Comparison of ENCODE assay signal across 32 mouse cellular contexts in the genomic region with DNA sequence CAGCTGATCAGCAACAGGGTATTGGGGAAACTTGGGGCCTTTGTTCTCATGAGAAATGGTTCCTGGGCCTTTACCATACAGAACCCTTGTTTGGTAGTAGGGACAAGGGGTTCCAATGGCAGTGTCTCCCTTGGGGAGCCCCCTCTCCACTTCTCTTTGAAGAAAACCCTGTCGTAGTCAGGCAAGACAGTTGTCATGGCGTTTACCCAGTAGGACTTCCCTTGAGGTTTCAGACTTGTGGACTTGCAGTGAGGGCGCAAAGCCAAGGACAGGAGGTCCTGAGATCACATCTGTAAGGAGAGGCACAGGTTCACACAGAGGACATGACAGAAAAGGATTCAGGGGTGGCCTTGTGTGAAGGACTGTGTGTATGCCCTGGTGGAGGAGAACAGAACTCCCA. TPM values are rescaled to one million over a fixed set of nuclear protein-coding genes. Genes with fewer than 3 reads are reported as not detected.
DNase-seq lines count a peak whose midpoint lies in the region; ATAC-seq and TF ChIP-seq lines count a peak whose summit lies in the region.
"Had no signal": no experiment of that assay in that cellular context is flagged by ENCODE, and none has a peak within 500 bp of the region (broad histone marks: within the 10 kb centered on the region; RNA-seq: fewer than 3 reads in every experiment).

No protein-coding gene starts in this region.

- H3K9me3 ChIP-seq in hindbrain, embryonic 10.5 days, result no peaks in the 10 kb centered on the region
- no peaks in the 10 kb centered on the region for H3K9me3 ChIP-seq in hindbrain, postnatal 0 days (ENCODE audit: low read length)
- no peaks in the 10 kb centered on the region; the same call in 1 of the 2 replicates for H3K9me3 ChIP-seq in heart, embryonic 10.5 days
- H3K9me3 ChIP-seq: embryonic facial prominence, embryonic 10.5 days; forebrain, embryonic 15.5 days; intestine, embryonic 15.5 days; midbrain, embryonic 15.5 days had no signal

- no peaks in the 10 kb centered on the region for H3K36me3 ChIP-seq in hindbrain, embryonic 10.5 days
- H3K36me3 ChIP-seq in hindbrain, postnatal 0 days (ENCODE audit: insufficient read depth, low read length), result no peaks in the 10 kb centered on the region
- no peaks in the 10 kb centered on the region for H3K36me3 ChIP-seq in heart, embryonic 10.5 days
- H3K36me3 ChIP-seq: embryonic facial prominence, embryonic 10.5 days; forebrain, embryonic 15.5 days; intestine, embryonic 15.5 days; midbrain, embryonic 15.5 days had no signal

- H3K4me3 ChIP-seq in hindbrain, embryonic 10.5 days, result no peak overlapping the region
- H3K4me3 ChIP-seq in hindbrain, postnatal 0 days (ENCODE audit: low read length), result no peak overlapping the region
- H3K4me3 ChIP-seq in heart, embryonic 10.5 days, result no peak overlapping the region
- H3K4me3 ChIP-seq: embryonic facial prominence, embryonic 10.5 days; intestine, embryonic 15.5 days; layer of hippocampus, adult 2 months; midbrain, embryonic 15.5 days; myocyte had no signal

- no peak overlapping the region for H3K4me2 ChIP-seq in hindbrain, postnatal 0 days (ENCODE audit: low read depth, low read length)

- H3K27me3 ChIP-seq in hindbrain, embryonic 10.5 days (ENCODE audit: insufficient read depth, poor library complexity, severe bottlenecking), result peaks cover 34% of the 10 kb centered on the region
- H3K27me3 ChIP-seq in hindbrain, postnatal 0 days (ENCODE audit: insufficient read depth, low read length), result no peaks in the 10 kb centered on the region
- peaks cover 39% of the 10 kb centered on the region for H3K27me3 ChIP-seq in heart, embryonic 10.5 days (ENCODE audit: insufficient read depth, poor library complexity, severe bottlenecking)
- H3K27me3 ChIP-seq: forebrain, embryonic 15.5 days had no signal

- no peak overlapping the region for H3K9ac ChIP-seq in hindbrain, postnatal 0 days (replicated peaks; ENCODE audit: low read length)
- H3K9ac ChIP-seq: intestine, embryonic 15.5 days; midbrain, embryonic 15.5 days had no signal

- no peak for ATAC-seq in hindbrain, postnatal 0 days

- H3K4me1 ChIP-seq in hindbrain, embryonic 10.5 days (replicated peaks), result peaks cover 20% of the 10 kb centered on the region
- H3K4me1 ChIP-seq in hindbrain, postnatal 0 days (ENCODE audit: insufficient read depth, low read length), result no peaks in the 10 kb centered on the region
- H3K4me1 ChIP-seq in heart, embryonic 10.5 days, result peaks cover 9% of the 10 kb centered on the region

- TF ChIP-seq CTCF in hindbrain, postnatal 0 days (IDR thresholded peaks at IDR 0.05; ENCODE audit: low read depth), result no peak

- DNase-seq in adrenal gland, postnatal 10 days, result peak; percentile 14
- DNase-seq in adrenal gland, postnatal 36 days, result no peak
- no peak for DNase-seq in hindbrain, embryonic 10.5 days (ENCODE audit: low spot score)
- DNase-seq in hindbrain, postnatal 0 days (ENCODE audit: low spot score), result no peak
- peak; percentile 12 for DNase-seq in retina, postnatal 1 day
- no peak for DNase-seq in retina, embryonic 14.5 days (ENCODE audit: low spot score)
- peak; percentile 20 for DNase-seq in testis, postnatal 14 days (ENCODE audit: low spot score)
- DNase-seq in heart, embryonic 10.5 days (ENCODE audit: low spot score), result no peak
- DNase-seq: cerebellum, adult 9-10 months; gastrocnemius, postnatal 14 days; heart, postnatal 4 days; kidney, postnatal 25 days; lung, postnatal 4 days; right cerebral cortex, adult 18-20 months; right cerebral cortex, postnatal 4 days had no signal

- H3K27ac ChIP-seq in hindbrain, embryonic 10.5 days, result peak overlapping the region; percentile 8; the same call in 1 of the 2 replicates
- H3K27ac ChIP-seq in hindbrain, postnatal 0 days, result no peak overlapping the region
- no peak overlapping the region for H3K27ac ChIP-seq in heart, embryonic 10.5 days
- H3K27ac ChIP-seq: embryonic facial prominence, embryonic 10.5 days; intestine, embryonic 15.5 days; layer of hippocampus, adult 2 months had no signal

- WGBS in hindbrain, embryonic 10.5 days, result 68% methylated on average over 3 of the region's 3 CpGs
- WGBS in hindbrain, postnatal 0 days, result 50% methylated on average over 3 of the region's 3 CpGs
- WGBS in heart, embryonic 10.5 days, result 69% methylated on average over 3 of the region's 3 CpGs

RNA-seq across cellular contexts. Expression of gene Neu3, which starts 31.7 kb away (rescaled TPM):
- total RNA-seq in adrenal gland, postnatal 10 days (2021), result 1 to 10 TPM; 3.0 to 3.7 TPM
- total RNA-seq in adrenal gland, postnatal 36 days (2021), result 1 to 10 TPM; 2.3 to 2.4 TPM
- polyA plus RNA-seq in hindbrain, embryonic 10.5 days (2016; fragmentation: Nextera tagmentation; extraction: Ambion mirVana), result 1.9 and 2.1 TPM in 2 replicates
- 1.3 and 2.1 TPM in 2 replicates for total RNA-seq in hindbrain, postnatal 0 days (2014; rRNA removed)
- polyA plus RNA-seq in hindbrain, postnatal 0 days (2015; fragmentation: Nextera tagmentation; extraction: Ambion mirVana), result 1.6 and 2.1 TPM in 2 replicates
- 3.1 and 3.3 TPM in 2 replicates for polyA plus RNA-seq in heart, embryonic 10.5 days (2016; fragmentation: Nextera tagmentation; extraction: Ambion mirVana)

RNA-seq across cellular contexts. Expression of gene Olfr521, which starts 33.2 kb away (rescaled TPM):
- not detected for total RNA-seq in adrenal gland, postnatal 10 days (2021)
- not detected for total RNA-seq in adrenal gland, postnatal 36 days (2021)
- not detected in 2 replicates for polyA plus RNA-seq in hindbrain, embryonic 10.5 days (2016; fragmentation: Nextera tagmentation; extraction: Ambion mirVana)
- total RNA-seq in hindbrain, postnatal 0 days (2014; rRNA removed), result not detected in 2 replicates
- polyA plus RNA-seq in hindbrain, postnatal 0 days (2015; fragmentation: Nextera tagmentation; extraction: Ambion mirVana), result not detected in 2 replicates
- not detected in 2 replicates for polyA plus RNA-seq in heart, embryonic 10.5 days (2016; fragmentation: Nextera tagmentation; extraction: Ambion mirVana)
- total RNA-seq: gastrocnemius, postnatal 14 days; heart, adult 8-10 months; heart, postnatal 4 days; layer of hippocampus, adult 2 months; layer of hippocampus, postnatal 25 days; liver, adult 2 months; megakaryocyte-erythroid progenitor cell, adult 5-6 weeks had no signal
- polyA plus RNA-seq: cortical plate, adult 2 months; embryonic facial prominence, embryonic 10.5 days; forebrain, embryonic 15.5 days; heart, embryonic 16.5 days; intestine, embryonic 15.5 days; kidney, embryonic 14.5 days; limb, embryonic 11.5 days; liver, adult 2 months; liver, embryonic 16.5 days; lung, embryonic 16.5 days; midbrain, embryonic 15.5 days; myocyte; stomach, embryonic 14.5 days had no signal

Comparison
In these comparisons a context has a peak if more than half of its experiments do, and no peak if none do; other contexts are left out.
1. DNase-seq: peak in adrenal gland, postnatal 10 days (single experiment), retina, postnatal 1 day (single experiment) and testis, postnatal 14 days (single experiment); none in adrenal gland, postnatal 36 days (0 of 2), hindbrain, embryonic 10.5 days (single experiment), hindbrain, postnatal 0 days (single experiment), retina, embryonic 14.5 days (single experiment) and heart, embryonic 10.5 days (single experiment).